Mouse (Mus musculus): ENCODE measurements at regions not wholly inside any gene's neighbourhood (a gene's known extent, or its start where the extent isn't known, plus 50 kb on each side); places are given as distances from the start of the nearest gene placed in this dataset.
A peak's percentile ranks its signal among the peaks of the same experiment; 100 is the strongest.

GRCm38 (mm10) chr11:117574721-117575120 is 79.4 kb upstream of the Tnrc6c start:
- 71% methylated on average over 3 of the region's 3 CpGs for WGBS (ENCODE audit: missing documents)
- no peak overlapping the region for H3K27ac ChIP-seq
- no peaks in the 10 kb centered on the region for H3K36me3 ChIP-seq (ENCODE audit: inconsistent target)
- H3K4me3 ChIP-seq (ENCODE audit: inconsistent target) = no peak overlapping the region
- no peaks in the 10 kb centered on the region for H3K79me2 ChIP-seq (ENCODE audit: inconsistent target)

GRCm38 (mm10) chr11:117579121-117579520 is 75.0 kb upstream of the Tnrc6c start:
- Histone ChIP-seq H3K27ac (no peak overlapping the region), H3K4me3 (ENCODE audit: inconsistent target) (no peak overlapping the region), H3K79me2 (ENCODE audit: inconsistent target) (no peaks in the 10 kb centered on the region), H3K36me3 (ENCODE audit: inconsistent target) (no peaks in the 10 kb centered on the region)
- 89% methylated on average over 2 of the region's 2 CpGs for WGBS (ENCODE audit: missing documents)

GRCm38 (mm10) chr11:117579720-117580119 is 74.4 kb upstream of the Tnrc6c start:
- WGBS (ENCODE audit: missing documents) = 77% methylated on average over 3 of the region's 3 CpGs
- H3K4me3 ChIP-seq (ENCODE audit: inconsistent target) = no peak overlapping the region

DNA sequence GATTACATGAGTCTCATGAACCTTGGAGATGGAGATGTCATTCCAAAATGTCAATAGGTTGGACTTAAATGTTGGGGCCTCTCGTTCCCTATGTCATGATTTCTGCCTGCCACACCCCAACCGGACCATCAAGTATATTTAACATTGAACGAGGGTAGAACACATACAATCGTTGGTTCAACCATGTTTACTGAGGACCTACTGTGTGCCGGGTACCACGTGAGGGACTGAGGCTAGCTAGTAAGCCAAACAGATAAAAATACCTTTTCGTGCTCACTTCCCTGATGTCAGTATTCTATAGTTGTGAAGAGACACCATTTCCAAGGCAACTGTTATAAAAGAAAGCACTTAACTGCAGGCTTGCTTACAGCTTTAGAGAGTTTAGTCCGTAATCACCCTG is 70.6 kb upstream of the Tnrc6c start:
- WGBS (ENCODE audit: missing documents) = 92% methylated on average over 8 of the region's 8 CpGs
- no peaks in the 10 kb centered on the region for H3K36me3 ChIP-seq (ENCODE audit: inconsistent target)

More at GRCm38 (mm10) chr11:117579720-117580119, 74.4 kb upstream of the Tnrc6c start:
- no peaks in the 10 kb centered on the region for H3K79me2 ChIP-seq (ENCODE audit: inconsistent target)
- H3K27ac ChIP-seq = no peak overlapping the region
- H3K36me3 ChIP-seq (ENCODE audit: inconsistent target) = no peaks in the 10 kb centered on the region

GRCm38 (mm10) chr11:117585556-117585955 is 68.5 kb upstream of the Tnrc6c start:
- no peaks in the 10 kb centered on the region for H3K79me2 ChIP-seq (ENCODE audit: inconsistent target)
- 93% methylated on average over 5 of the region's 5 CpGs for WGBS (ENCODE audit: missing documents)
- H3K36me3 ChIP-seq (ENCODE audit: inconsistent target) = no peaks in the 10 kb centered on the region
- H3K4me3 ChIP-seq (ENCODE audit: inconsistent target) = no peak overlapping the region
- no peak overlapping the region for H3K27ac ChIP-seq

More for the DNA sequence above, 70.6 kb upstream of the Tnrc6c start:
- Histone ChIP-seq H3K4me3 (ENCODE audit: inconsistent target) (no peak overlapping the region), H3K79me2 (ENCODE audit: inconsistent target) (no peaks in the 10 kb centered on the region), H3K27ac (no peak overlapping the region)

DNA sequence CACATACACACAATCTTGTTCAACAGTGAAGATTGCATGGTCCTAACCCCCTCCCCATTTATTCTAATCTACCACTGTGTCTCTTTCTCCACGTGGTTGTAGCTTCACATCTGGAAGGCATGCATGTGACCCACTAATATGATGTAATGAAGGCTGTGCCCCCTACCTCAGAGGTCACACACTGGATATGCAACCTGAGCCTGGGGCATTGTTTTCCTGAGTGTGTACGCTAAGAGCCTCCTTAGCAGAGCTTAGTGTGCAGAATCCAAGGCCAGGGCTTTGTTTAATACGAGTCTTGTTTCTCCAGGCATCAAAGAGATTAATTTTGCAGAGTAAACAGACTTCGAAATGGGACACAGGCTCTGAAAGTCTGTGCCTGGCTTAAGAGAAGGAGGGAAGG is 68.0 kb upstream of the Tnrc6c start:
- Histone ChIP-seq H3K36me3 (ENCODE audit: inconsistent target) (no peaks in the 10 kb centered on the region), H3K27ac (no peak overlapping the region), H3K4me3 (ENCODE audit: inconsistent target) (no peak overlapping the region), H3K79me2 (ENCODE audit: inconsistent target) (no peaks in the 10 kb centered on the region)
- WGBS (ENCODE audit: missing documents) = 77% methylated on average over 4 of the region's 4 CpGs

DNA sequence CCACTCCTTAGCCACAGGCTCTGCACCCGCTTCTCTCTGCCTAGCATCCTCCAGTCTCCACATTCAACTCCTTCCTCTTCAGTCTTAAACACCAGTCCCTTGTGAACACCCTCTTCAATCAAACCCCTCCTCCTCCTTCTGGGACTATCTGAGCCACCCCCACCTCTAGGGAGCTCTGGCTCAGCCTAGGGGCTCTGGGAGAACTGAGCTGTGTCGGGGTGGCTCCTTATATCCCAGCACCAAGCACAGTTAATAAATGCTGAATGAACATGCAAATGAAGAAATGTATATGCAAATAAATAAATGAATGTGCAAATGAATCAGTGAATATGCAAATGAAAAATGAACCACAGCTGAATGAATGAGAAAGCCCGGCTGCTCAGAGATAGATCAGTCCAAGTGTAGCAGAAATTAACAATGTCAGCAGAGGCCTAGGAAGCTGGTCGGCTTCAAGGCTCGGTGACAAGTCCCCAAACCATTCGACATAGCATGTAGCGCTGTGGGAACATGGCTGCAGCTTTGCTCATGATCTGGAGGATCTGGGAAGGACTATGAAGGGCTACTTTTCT is 67.1 kb upstream of the Tnrc6c start:
- Histone ChIP-seq H3K79me2 (ENCODE audit: inconsistent target) (no peaks in the 10 kb centered on the region), H3K36me3 (ENCODE audit: inconsistent target) (no peaks in the 10 kb centered on the region), H3K4me3 (ENCODE audit: inconsistent target) (no peak overlapping the region), H3K27ac (no peak overlapping the region)
- WGBS (ENCODE audit: missing documents) = 97% methylated on average over 7 of the region's 7 CpGs

DNA sequence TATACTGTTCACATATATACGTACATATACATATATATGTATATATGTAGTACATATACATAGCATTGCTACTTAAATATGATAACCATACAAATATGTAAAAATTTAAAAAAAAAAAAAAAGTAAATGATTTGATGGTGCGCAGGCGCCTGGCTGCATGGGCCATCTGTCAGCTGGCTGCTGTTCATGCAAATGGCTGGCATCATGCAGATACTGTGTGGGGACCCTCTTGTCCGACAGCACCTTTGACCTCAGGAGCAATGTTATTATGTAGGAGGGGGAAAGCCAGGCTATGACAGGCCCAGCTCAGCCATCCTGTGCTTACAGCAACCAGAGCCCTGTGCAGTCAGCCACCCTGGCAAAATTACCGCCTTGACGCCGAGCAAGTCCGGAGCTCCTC is 65.1 kb upstream of the Tnrc6c start:
- H3K27ac ChIP-seq = no peak overlapping the region
- H3K79me2 ChIP-seq (ENCODE audit: inconsistent target) = no peaks in the 10 kb centered on the region
- no peaks in the 10 kb centered on the region for H3K36me3 ChIP-seq (ENCODE audit: inconsistent target)
- WGBS (ENCODE audit: missing documents) = 94% methylated on average over 7 of the region's 8 CpGs
- no peak overlapping the region for H3K4me3 ChIP-seq (ENCODE audit: inconsistent target)

- 96% methylated on average over 14 of the region's 14 CpGs for whole genome bisulfite sequencing (ENCODE audit: missing documents)
- no peak overlapping the region for H3K4me3 ChIP-seq (ENCODE audit: inconsistent target)
- no peak overlapping the region for H3K27ac ChIP-seq
- H3K79me2 ChIP-seq (ENCODE audit: inconsistent target) = no peaks in the 10 kb centered on the region
- no peaks in the 10 kb centered on the region for H3K36me3 ChIP-seq (ENCODE audit: inconsistent target)
These were observed 64.7 kb upstream of the Tnrc6c start for GRCm38 (mm10) chr11:117589422-117589821.

DNA sequence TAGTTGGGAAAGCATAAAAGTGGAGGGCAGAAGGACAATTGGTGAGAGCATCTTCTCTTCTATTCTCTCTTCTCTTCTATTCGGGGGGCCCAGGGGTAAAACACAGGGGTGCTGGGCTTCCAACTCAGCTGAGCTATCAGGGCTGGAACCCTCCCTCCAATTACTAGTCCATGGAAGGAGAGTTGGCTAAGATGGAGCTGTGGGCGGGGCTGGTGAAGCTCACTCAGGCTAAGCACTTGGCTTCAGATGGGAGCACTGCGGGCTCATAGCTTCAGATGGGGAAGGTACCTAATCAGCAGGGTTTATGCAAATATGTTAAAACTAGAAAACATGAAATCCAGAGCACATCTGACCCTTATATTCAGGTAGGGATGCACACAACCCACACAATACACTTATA is 61.5 kb upstream of the Tnrc6c start:
- H3K27ac ChIP-seq = no peak overlapping the region
- H3K36me3 ChIP-seq (ENCODE audit: inconsistent target) = no peaks in the 10 kb centered on the region
- no peaks in the 10 kb centered on the region for H3K79me2 ChIP-seq (ENCODE audit: inconsistent target)
- H3K4me3 ChIP-seq (ENCODE audit: inconsistent target) = no peak overlapping the region
- 83% methylated on average over 3 of the region's 3 CpGs for WGBS (ENCODE audit: missing documents)

DNA sequence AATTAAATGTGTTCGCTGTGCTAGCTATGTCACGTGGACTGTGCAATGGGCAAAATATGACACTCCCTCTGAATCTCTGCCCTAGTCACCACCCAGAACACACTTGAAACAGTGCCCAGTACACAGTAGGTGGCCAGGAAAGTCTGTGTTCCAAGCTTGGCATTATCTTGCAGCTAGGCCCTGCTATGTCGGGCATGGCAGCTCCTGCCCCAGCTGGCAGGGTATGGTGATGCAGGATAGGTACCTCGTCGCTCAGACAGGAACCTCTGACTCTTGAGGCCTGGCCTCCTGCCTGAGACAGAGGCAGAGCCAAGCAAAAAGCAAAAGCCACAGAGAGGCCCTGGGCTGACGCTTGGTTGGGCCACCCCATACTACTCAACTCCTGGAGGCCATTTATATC is 57.9 kb upstream of the Tnrc6c start:
- Histone ChIP-seq H3K4me3 (ENCODE audit: inconsistent target) (no peak overlapping the region), H3K27ac (no peak overlapping the region), H3K36me3 (ENCODE audit: inconsistent target) (no peaks in the 10 kb centered on the region), H3K79me2 (ENCODE audit: inconsistent target) (no peaks in the 10 kb centered on the region)
- WGBS (ENCODE audit: missing documents) = 47% methylated on average over 6 of the region's 6 CpGs

GRCm38 (mm10) chr11:117597754-117598153 is 56.3 kb upstream of the Tnrc6c start:
- Histone ChIP-seq H3K4me3 (ENCODE audit: inconsistent target) (no peak overlapping the region), H3K79me2 (ENCODE audit: inconsistent target) (no peaks in the 10 kb centered on the region), H3K27ac (no peak overlapping the region), H3K36me3 (ENCODE audit: inconsistent target) (no peaks in the 10 kb centered on the region)
- WGBS (ENCODE audit: missing documents) = 87% methylated on average over 5 of the region's 5 CpGs

DNA sequence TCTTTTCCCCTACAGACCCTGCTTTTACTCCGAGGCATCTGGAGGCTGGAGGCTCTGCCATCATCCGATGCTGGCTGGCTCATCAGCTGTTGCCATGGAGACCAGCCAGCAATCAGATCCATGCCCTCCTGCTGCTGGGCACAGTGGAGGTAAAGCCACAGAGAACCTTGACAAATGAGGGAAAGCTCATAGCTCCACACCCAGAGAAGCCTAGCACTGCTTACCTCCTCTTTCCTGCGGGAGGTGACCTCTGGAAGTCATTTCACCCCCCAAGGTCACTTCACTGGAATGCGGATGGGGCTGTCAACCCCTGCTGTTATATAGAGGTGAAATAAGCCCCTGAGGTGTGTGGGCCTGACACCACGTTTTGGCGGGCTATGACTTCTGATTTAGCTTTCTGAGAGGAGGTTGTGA is 55.9 kb upstream of the Tnrc6c start:
- WGBS (ENCODE audit: missing documents) = 91% methylated on average over 6 of the region's 6 CpGs

GRCm38 (mm10) chr11:117598610-117599009 is 55.5 kb upstream of the Tnrc6c start:
- H3K4me3 ChIP-seq (ENCODE audit: inconsistent target) = peak overlapping the region; percentile 67
- WGBS (ENCODE audit: missing documents) = 11% methylated on average over 9 of the region's 9 CpGs
- H3K27ac ChIP-seq = no peak overlapping the region
- no peaks in the 10 kb centered on the region for H3K79me2 ChIP-seq (ENCODE audit: inconsistent target)
- no peaks in the 10 kb centered on the region for H3K36me3 ChIP-seq (ENCODE audit: inconsistent target)

More for the DNA sequence above, 55.9 kb upstream of the Tnrc6c start:
- H3K27ac ChIP-seq = no peak overlapping the region
- no peaks in the 10 kb centered on the region for H3K79me2 ChIP-seq (ENCODE audit: inconsistent target)
- no peak overlapping the region for H3K4me3 ChIP-seq (ENCODE audit: inconsistent target)
- H3K36me3 ChIP-seq (ENCODE audit: inconsistent target) = no peaks in the 10 kb centered on the region

GRCm38 (mm10) chr11:117599049-117599787 is 54.9 kb upstream of the Tnrc6c start:
- Histone ChIP-seq H3K36me3 (ENCODE audit: inconsistent target) (no peaks in the 10 kb centered on the region), H3K4me3 (ENCODE audit: inconsistent target) (peak overlapping the region; percentile 67), H3K79me2 (ENCODE audit: inconsistent target) (no peaks in the 10 kb centered on the region), H3K27ac (no peak overlapping the region)
- WGBS (ENCODE audit: missing documents) = under 1% methylated on average over 15 of the region's 16 CpGs

Measured in macrophage (primary cell).